In the genomic region with DNA sequence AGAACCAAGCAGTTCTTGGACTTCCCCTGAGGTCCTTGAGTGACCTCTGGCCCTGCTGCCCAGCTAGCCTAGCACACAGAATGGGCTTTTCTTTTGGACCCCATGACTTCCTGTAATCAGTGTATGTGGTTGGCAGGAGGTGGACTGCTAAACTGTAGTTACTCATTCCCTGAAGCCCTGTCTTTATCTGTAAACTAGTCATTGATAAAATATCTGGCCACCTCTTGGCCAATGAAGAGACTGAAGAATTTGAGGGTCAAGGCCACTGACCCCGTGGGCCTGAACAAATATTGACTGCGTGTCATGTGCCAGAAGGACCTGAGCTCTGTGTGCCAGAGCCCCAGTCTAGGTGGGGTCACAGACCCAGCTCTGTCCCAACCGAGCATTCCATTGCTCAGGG, we compare ENCODE assay signal across 31 mouse cellular contexts. TPM values are rescaled to one million over a fixed set of nuclear protein-coding genes. Genes with fewer than 3 reads are reported as not detected.
A peak's percentile ranks its signal among the peaks of the same experiment; 100 is the strongest.
DNase-seq lines count a peak whose midpoint lies in the region; ATAC-seq and TF ChIP-seq lines count a peak whose summit lies in the region.
"Had no signal": no experiment of that assay in that cellular context is flagged by ENCODE, and none has a peak within 500 bp of the region (broad histone marks: within the 10 kb centered on the region; RNA-seq: fewer than 3 reads in every experiment).

No protein-coding gene starts in this region.

- TF ChIP-seq CTCF in gastrocnemius, adult 2 months (IDR thresholded peaks at IDR 0.05), result no peak

- no peaks in the 10 kb centered on the region for H3K27me3 ChIP-seq in liver, embryonic 11.5 days (replicated peaks; ENCODE audit: control insufficient read depth, insufficient read depth, low read length)
- H3K27me3 ChIP-seq in liver, embryonic 16.5 days (ENCODE audit: control insufficient read depth, insufficient read depth, low read depth, low read length), result no peaks in the 10 kb centered on the region
- H3K27me3 ChIP-seq: CH12.LX; embryonic facial prominence, embryonic 13.5 days; forebrain, embryonic 15.5 days; intestine, embryonic 15.5 days; limb, embryonic 12.5 days; midbrain, embryonic 15.5 days; neural tube, embryonic 15.5 days had no signal

- peaks cover 15% of the 10 kb centered on the region for H3K4me1 ChIP-seq in liver, embryonic 11.5 days (replicated peaks; ENCODE audit: control insufficient read depth, insufficient read depth, low read length)
- H3K4me1 ChIP-seq in liver, embryonic 16.5 days (ENCODE audit: control insufficient read depth, low read depth, low read length), result peaks cover 33% of the 10 kb centered on the region
- H3K4me1 ChIP-seq: forebrain, embryonic 15.5 days; midbrain, embryonic 15.5 days; neural tube, embryonic 15.5 days had no signal

- no peak overlapping the region for H3K4me3 ChIP-seq in gastrocnemius, adult 2 months
- H3K4me3 ChIP-seq in liver, embryonic 11.5 days (ENCODE audit: low read depth, low read length), result no peak overlapping the region
- H3K4me3 ChIP-seq in liver, embryonic 16.5 days (ENCODE audit: low read depth, low read length), result no peak overlapping the region
- H3K4me3 ChIP-seq: embryonic facial prominence, embryonic 13.5 days; forebrain, embryonic 10.5 days; forebrain, embryonic 15.5 days; hindbrain, embryonic 10.5 days; intestine, embryonic 15.5 days; limb, embryonic 12.5 days; midbrain, embryonic 15.5 days; neural tube, embryonic 15.5 days had no signal

- no peaks in the 10 kb centered on the region for H3K36me3 ChIP-seq in liver, embryonic 11.5 days (ENCODE audit: control insufficient read depth, insufficient read depth, low read length)
- H3K36me3 ChIP-seq in liver, embryonic 16.5 days (ENCODE audit: control insufficient read depth, insufficient read depth), result no peaks in the 10 kb centered on the region
- H3K36me3 ChIP-seq: embryonic facial prominence, embryonic 13.5 days; forebrain, embryonic 10.5 days; forebrain, embryonic 15.5 days; hindbrain, embryonic 10.5 days; intestine, embryonic 15.5 days; limb, embryonic 12.5 days; midbrain, embryonic 15.5 days; neural tube, embryonic 15.5 days had no signal

- 56% methylated on average over 3 of the region's 3 CpGs for WGBS in liver, embryonic 11.5 days
- WGBS in liver, embryonic 16.5 days (ENCODE audit: insufficient replicate concordance), result 45% methylated on average over 3 of the region's 3 CpGs

- H3K9ac ChIP-seq in liver, embryonic 11.5 days (ENCODE audit: low read depth, low read length), result no peak overlapping the region
- no peak overlapping the region for H3K9ac ChIP-seq in liver, embryonic 16.5 days (ENCODE audit: low read depth, low read length)
- H3K9ac ChIP-seq: embryonic facial prominence, embryonic 13.5 days; forebrain, embryonic 15.5 days; intestine, embryonic 15.5 days; limb, embryonic 12.5 days; midbrain, embryonic 15.5 days; neural tube, embryonic 15.5 days had no signal

- H3K27ac ChIP-seq in gastrocnemius, adult 2 months, result peak overlapping the region; percentile 48
- H3K27ac ChIP-seq in liver, embryonic 11.5 days (ENCODE audit: low read depth, low read length), result peak overlapping the region; percentile 71
- peak overlapping the region; percentile 68 for H3K27ac ChIP-seq in liver, embryonic 16.5 days (ENCODE audit: low read length)
- H3K27ac ChIP-seq: embryonic facial prominence, embryonic 13.5 days; forebrain, embryonic 10.5 days; forebrain, embryonic 15.5 days; hindbrain, embryonic 10.5 days; intestine, embryonic 15.5 days; limb, embryonic 12.5 days; midbrain, embryonic 15.5 days; neural tube, embryonic 15.5 days had no signal

- intact Hi-C loops in gastrocnemius, adult 2 months (cut with DNase I), result no loop called here

- no peaks in the 10 kb centered on the region for H3K9me3 ChIP-seq in liver, embryonic 11.5 days (ENCODE audit: control insufficient read depth, low read length)
- H3K9me3 ChIP-seq in liver, embryonic 16.5 days (replicated peaks; ENCODE audit: control insufficient read depth, low read length), result no peaks in the 10 kb centered on the region
- H3K9me3 ChIP-seq: embryonic facial prominence, embryonic 13.5 days; forebrain, embryonic 10.5 days; forebrain, embryonic 15.5 days; hindbrain, embryonic 10.5 days; intestine, embryonic 15.5 days; limb, embryonic 12.5 days; midbrain, embryonic 15.5 days; neural tube, embryonic 15.5 days had no signal

- peak; percentile 41 for ATAC-seq in liver, embryonic 11.5 days (replicated peaks; ENCODE audit: low FRiP score)
- peak; percentile 74 for ATAC-seq in liver, embryonic 16.5 days (ENCODE audit: low read depth)
- ATAC-seq: activated CD4-positive, CD25-positive, alpha-beta regulatory T cell, adult 4 months; forebrain, embryonic 15.5 days; hindbrain, embryonic 16.5 days; intestine, embryonic 15.5 days; midbrain, embryonic 15.5 days had no signal

- no peak for DNase-seq in gastrocnemius, adult 2 months
- no peak for DNase-seq in gastrocnemius, adult 18-20 months (ENCODE audit: low spot score)
- DNase-seq in liver, result peak; percentile 58
- no peak for DNase-seq in liver, embryonic 11.5 days (ENCODE audit: low spot score)
- DNase-seq in cerebellum, adult 9-11 months, result no peak
- no peak for DNase-seq in right cerebral cortex, postnatal 36 days (ENCODE audit: low spot score in 2 of 2)
- DNase-seq: adrenal gland, postnatal 25 days; B cell, adult 2 months; cerebellum, adult 2 months; cerebellum, postnatal 25 days; gastrocnemius, postnatal 14 days; heart, postnatal 14 days; lung, adult 2 months; lung, postnatal 10 days; retina, postnatal 1 day; right cerebral cortex, postnatal 14 days; thymus, adult 18-20 months; thymus, postnatal 36 days had no signal

- H3K4me2 ChIP-seq in liver, embryonic 11.5 days, result no peak overlapping the region
- 0 out of 2 replicates have a peak overlapping the region, but pooled peaks have one; percentile 17 for H3K4me2 ChIP-seq in liver, embryonic 16.5 days (ENCODE audit: low read depth, low read length)
- H3K4me2 ChIP-seq: embryonic facial prominence, embryonic 13.5 days; forebrain, embryonic 15.5 days; intestine, embryonic 15.5 days; limb, embryonic 12.5 days; midbrain, embryonic 15.5 days; neural tube, embryonic 15.5 days had no signal

RNA-seq across cellular contexts. Expression of gene Osgin1, which starts 1.6 kb away (rescaled TPM):
- total RNA-seq in gastrocnemius, adult 2 months (2021), result 10 to 100 TPM in 1 of 2 experiments, 1 to 10 TPM in 1; 9.3 to 19.7 TPM
- 10 to 100 TPM in 1 of 2 experiments, 1 to 10 TPM in 1; 9.3 to 13.9 TPM for total RNA-seq in gastrocnemius, adult 18-20 months (2021)
- polyA plus RNA-seq in liver, embryonic 11.5 days (2014; fragmentation: Nextera tagmentation; extraction: Ambion mirVana), result 15.6 and 17.9 TPM in 2 replicates
- 47.3 and 57.9 TPM in 2 replicates for polyA plus RNA-seq in liver, embryonic 16.5 days (2015; fragmentation: Nextera tagmentation; extraction: Ambion mirVana)

RNA-seq across cellular contexts. Expression of gene Necab2, which starts 14.1 kb away (rescaled TPM):
- total RNA-seq in gastrocnemius, adult 2 months (2021), result not detected
- total RNA-seq in gastrocnemius, adult 18-20 months (2021), result under 1 TPM in 1 of 2 experiments, not detected in 1; 0.16 TPM
- 0.95 and 1.1 TPM in 2 replicates for polyA plus RNA-seq in liver, embryonic 11.5 days (2014; fragmentation: Nextera tagmentation; extraction: Ambion mirVana)
- 0.04 TPM in 1 of 2 replicates, not detected in the other for polyA plus RNA-seq in liver, embryonic 16.5 days (2015; fragmentation: Nextera tagmentation; extraction: Ambion mirVana)
- total RNA-seq: CH12.LX; granulocyte monocyte progenitor cell, adult 5-6 weeks; heart, postnatal 14 days had no signal
- polyA plus RNA-seq: activated CD4-positive, CD25-positive, alpha-beta regulatory T cell, adult 4 months had no signal

RNA-seq across cellular contexts. Expression of gene Mlycd, which starts 37.7 kb away (rescaled TPM):
- total RNA-seq in gastrocnemius, adult 2 months (2021), result 100 to 1,000 TPM in 1 of 2 experiments, 10 to 100 TPM in 1; 78.9 to 103 TPM
- total RNA-seq in gastrocnemius, adult 18-20 months (2021), result 10 to 100 TPM; 75.0 to 87.3 TPM
- 13.7 and 15.0 TPM in 2 replicates for polyA plus RNA-seq in liver, embryonic 11.5 days (2014; fragmentation: Nextera tagmentation; extraction: Ambion mirVana)
- 10.0 and 12.1 TPM in 2 replicates for polyA plus RNA-seq in liver, embryonic 16.5 days (2015; fragmentation: Nextera tagmentation; extraction: Ambion mirVana)
